Mouse (Mus musculus) layer of hippocampus, adult 8-10 months (tissue): ENCODE measurements around the gene Mki67. TPM values are rescaled to one million over a fixed set of nuclear protein-coding genes. Genes with fewer than 3 reads are reported as not detected.

Experiments
- total RNA-seq, 4 experiments: library from RNA; stranded (reverse); gene quantifications; 2 replicates each; pipeline ENCODE4 v1.2.4; 2022

Gene Mki67
- total RNA-seq, 4 experiments from 2014 or later, result 0.43 to 0.80 (median 0.66) TPM

Other genes with a start within 250 kb of the Mki67 start
- gene Clrn3, start 187.7 kb downstream of the Mki67 start, total RNA-seq, result not detected
- gene Ptpre, start 178.9 kb downstream of the Mki67 start, total RNA-seq, result 10 to 100 TPM; 49.5 to 52.8 (median 51.5) TPM